Mouse (Mus musculus): ENCODE data around the gene Clptm1l.

Clptm1l gene

DNA sequence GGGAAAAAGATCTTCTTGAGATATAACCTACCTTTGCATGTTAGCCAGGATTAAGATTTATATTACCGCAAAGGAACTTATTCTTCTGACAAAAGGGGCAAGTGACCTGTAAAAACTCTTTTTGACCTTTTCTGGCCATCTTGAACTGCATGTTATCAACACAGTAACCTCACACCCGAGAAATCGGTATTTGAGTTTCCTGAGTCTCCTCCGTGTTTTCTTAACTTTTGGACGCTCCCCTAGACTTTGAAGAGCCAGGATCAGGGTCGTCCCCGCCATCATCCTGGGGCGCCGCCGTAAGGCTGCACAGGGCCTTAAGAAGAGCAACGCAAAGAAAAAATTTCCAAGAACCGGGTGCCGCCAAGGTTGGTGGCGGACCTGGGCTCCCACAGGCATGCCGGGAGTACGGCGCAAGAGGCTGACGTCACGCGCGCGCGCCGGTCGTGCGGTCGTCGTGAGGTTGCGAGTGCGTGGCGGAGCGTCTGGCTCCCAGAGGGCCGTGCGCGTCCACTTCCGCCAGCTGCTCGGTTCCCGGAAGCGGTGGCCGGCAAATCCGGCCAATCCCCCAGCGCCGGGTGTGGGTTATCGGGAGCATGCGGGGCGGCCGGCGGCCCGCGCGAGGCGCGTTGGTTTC, at the start of gene Clptm1l:
Gene Clptm1l (plus strand): TSS at position 485 of the 634 bp plus-strand sequence.
- peak; percentile 94 to 95 for DNase-seq

DNA sequence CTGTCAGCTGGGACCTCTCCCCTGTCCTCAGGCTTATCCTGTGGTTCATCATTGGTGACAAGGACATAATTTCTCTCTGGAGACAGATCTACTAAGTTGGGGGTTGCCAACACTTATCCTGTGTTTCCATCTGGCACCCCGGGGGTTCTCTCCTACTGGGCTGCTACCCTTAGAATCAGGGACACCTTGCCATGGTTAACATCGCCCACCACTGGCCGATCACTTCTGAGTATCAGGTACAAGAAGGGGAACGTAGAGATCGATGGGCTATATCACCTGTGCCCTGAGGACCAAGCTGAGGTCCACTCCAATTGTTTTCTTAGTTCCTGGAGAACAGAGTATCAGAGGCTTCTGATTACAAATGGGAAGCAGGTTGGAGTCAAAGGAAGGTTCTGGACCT, 39.6 kb upstream of the Clptm1l start:
- no peak for DNase-seq

- DNase-seq = no peak
Observed at GRCm38 (mm10) chr13:73575051-73575450, 28.8 kb upstream of the Clptm1l start.

- no peak for DNase-seq
Observed at GRCm38 (mm10) chr13:73577277-73577676, 26.5 kb upstream of the Clptm1l start.

- DNase-seq = no peak
Observed at GRCm38 (mm10) chr13:73591488-73591887, 12.3 kb upstream of the Clptm1l start.

DNA sequence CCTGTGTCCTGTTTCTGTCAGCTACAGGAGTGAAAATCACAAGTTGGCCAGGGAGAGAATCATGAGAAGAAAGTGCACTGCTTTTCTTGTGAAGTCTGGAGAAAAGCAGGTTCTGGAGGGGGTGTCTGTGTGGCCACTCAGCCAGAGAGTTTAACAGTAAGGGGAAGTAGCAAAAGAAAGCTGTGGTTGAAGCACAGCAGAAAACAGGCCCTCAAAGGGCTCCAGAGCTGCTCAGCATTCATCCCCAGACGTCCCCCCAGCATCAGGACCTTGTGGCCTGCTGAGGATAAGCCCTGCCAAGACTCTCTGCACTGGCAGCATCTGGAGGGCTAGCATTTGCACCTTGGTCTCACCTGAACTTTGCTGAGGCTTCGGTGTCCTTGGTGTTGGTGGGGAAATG, 11.3 kb upstream of the Clptm1l start:
- no peak for DNase-seq

DNA sequence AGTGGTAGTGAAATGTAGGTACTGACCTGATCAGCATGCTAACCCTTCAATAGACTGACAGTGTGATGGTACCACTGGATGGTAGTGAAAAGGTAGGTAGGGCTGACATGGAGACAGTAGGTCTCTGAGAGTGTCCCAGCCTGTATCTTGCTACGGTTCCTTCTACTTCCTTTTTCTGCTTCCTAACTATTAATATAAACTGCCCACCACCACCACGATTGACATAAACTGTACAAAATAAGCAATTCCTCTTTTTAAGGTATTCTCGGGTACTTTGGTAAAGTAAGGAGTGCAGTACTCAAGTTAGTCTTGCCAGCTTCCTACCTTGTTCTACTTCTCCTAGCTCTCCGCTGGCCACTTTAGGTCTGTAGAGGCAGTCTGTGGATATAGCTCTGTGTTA, 7.5 kb upstream of the Clptm1l start:
- DNase-seq = no peak

GRCm38 (mm10) chr13:73600217-73600616, 3.6 kb upstream of the Clptm1l start:
- no peak for DNase-seq

- no peak for DNase-seq
Observed at GRCm38 (mm10) chr13:73603046-73603445, 760 bp upstream of the Clptm1l start.

- DNase-seq = no peak
Observed at GRCm38 (mm10) chr13:73604156-73604957, 551 bp downstream of the Clptm1l start.

GRCm38 (mm10) chr13:73618406-73618805, 14.6 kb downstream of the Clptm1l start:
- DNase-seq = no peak

- DNase-seq = no peak
Observed at GRCm38 (mm10) chr13:73620637-73621036, 16.8 kb downstream of the Clptm1l start.

DNA sequence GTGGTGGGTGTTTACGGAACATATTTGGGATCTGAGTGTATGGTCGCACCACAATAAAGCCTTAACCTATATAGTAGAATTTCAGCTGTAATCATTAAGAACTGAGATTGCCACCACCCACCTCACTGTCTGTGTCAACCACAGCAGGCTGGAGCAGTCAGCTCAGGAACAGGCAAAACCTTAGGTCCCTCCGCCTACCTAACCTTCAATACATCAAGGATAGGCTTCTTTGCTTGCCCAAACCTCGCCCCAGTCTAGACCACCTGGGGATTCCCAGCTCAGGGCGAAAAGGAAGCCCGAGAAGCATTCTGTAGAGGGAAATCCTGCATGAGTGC, 22.6 kb downstream of the Clptm1l start:
- DNase-seq = no peak

- DNase-seq = peak; percentile 72 to 77
Observed at GRCm38 (mm10) chr13:73626745-73627549, 23.1 kb downstream of the Clptm1l start, which contains the start of gene Tert. Tert (plus strand) TSS chr13:73626911.

- no peak for DNase-seq
Observed at GRCm38 (mm10) chr13:73628586-73629113, 24.8 kb downstream of the Clptm1l start.

GRCm38 (mm10) chr13:73631837-73632236, 28.0 kb downstream of the Clptm1l start:
- DNase-seq = no peak

- DNase-seq = no peak
Observed at GRCm38 (mm10) chr13:73637826-73638225, 34.0 kb downstream of the Clptm1l start.

- peak; percentile 19 to 59 for DNase-seq
Observed at GRCm38 (mm10) chr13:73641296-73641695, 37.5 kb downstream of the Clptm1l start.

DNA sequence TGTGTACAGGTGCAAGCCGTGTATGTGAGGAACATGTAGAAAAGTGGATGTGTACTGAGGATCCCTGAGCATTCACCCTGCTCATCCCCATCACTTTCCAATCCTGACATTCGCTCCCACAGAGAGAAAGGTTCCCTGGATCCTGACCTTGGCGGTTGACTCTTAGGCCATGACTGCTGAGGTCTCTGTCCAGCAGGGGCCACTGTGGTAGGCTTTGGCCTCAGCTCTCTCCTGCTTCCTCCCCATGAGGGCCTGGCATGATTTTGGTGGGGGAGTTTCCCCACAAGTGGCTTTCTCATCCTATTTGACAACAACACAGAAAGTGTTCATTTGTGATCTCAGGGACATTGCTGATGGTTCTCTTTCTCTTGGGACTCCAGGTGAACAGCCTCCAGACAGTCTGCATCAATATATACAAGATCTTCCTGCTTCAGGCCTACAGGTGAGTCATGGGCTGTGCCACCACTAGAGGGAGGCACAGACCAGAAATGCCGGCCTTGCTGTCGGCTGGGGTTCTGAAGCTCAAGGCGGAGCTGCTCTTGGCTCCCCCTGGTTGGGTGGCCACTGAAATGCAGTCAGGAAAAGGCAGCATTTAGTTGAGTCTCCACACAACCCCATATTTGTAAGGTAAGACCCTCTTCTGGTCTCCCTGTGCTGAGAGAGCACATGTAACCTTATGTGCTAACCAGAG, 42.7 kb downstream of the Clptm1l start:
- peak; percentile 82 to 88 for DNase-seq

DNA sequence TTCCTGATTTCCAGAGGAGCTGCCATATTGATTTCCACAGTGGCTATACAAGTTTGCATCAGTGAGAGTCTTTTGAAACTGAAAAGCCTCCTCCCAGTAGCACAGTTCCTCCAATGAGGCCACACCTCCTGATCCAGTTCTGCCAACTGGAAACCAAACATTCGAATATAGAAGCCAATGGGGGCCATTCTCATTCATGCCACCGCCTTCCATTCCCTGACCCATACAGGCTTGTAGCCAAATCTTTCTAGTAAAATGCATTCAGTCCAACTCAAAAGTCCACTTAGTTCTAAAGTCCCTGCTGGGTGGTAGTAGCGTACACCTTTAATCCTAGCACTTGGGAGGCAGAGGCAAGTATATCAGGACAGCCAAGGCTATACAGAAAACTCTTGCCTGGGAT, 49.5 kb downstream of the Clptm1l start:
- no peak for DNase-seq

- DNase-seq = no peak
Observed at GRCm38 (mm10) chr13:73654976-73655375, 51.2 kb downstream of the Clptm1l start.

DNA sequence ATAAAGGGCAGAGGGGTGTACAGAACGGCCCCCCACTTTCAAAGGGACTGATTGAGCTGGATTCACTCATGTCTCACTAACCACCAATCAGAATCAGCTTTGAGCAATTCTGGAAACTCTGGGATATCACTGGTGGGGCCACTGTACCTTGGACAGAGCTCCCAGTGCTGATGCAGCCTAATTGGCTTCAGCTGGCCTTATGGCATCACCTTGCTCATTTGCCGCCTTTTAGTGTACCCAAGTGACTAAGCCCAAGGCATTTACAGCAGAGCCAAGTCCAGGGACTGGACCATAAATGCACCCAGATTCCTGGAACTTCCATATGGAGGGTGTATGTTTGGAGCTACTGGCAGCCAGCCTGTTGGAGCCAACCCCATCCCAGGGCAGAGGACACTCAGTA, 55.1 kb downstream of the Clptm1l start:
- no peak for DNase-seq

Measured in thymus, postnatal 36 days (tissue).